Mouse (Mus musculus): ENCODE results near the gene Ubxn2a. TPM values are rescaled to one million over a fixed set of nuclear protein-coding genes. Genes with fewer than 3 reads are reported as not detected.

Gene Ubxn2a
- polyA plus RNA-seq, 1 experiment, result 5.9 TPM

DNA sequence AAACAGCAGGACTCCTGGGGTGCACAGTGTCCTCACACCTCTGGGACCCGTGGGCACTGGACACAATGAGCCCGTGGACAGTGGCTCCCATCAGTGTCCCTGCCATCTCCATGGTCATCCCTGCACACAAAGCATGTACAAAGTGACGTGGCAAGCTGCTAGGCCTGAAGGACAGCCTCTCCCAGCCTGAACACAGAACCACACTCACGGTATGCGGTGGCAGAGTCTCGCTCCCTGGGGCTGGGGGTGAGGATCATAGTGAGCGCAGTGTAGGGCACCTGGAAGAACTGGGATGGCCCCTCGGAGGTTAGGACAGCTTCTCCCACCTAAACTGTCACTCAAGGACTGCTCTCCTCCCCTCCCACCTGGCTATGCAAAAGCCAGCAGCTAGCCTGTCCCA, 38.6 kb downstream of the Ubxn2a start:
- DNase-seq, result no peak
- TF ChIP-seq CTCF (IDR thresholded peaks at IDR 0.05; ENCODE audit: insufficient read depth, low read length) (no peak), POLR2A (IDR thresholded peaks at IDR 0.05; ENCODE audit: borderline replicate concordance, extremely low read depth, low read depth, low read length) (no peak)
- peaks cover under 1% of the 10 kb centered on the region for H3K4me1 ChIP-seq (ENCODE audit: control insufficient read depth, insufficient read depth, low read length)
- no peak overlapping the region for H3K4me3 ChIP-seq (replicated peaks; ENCODE audit: extremely low read depth, low read depth, low read length)
- WGBS, result 85% methylated on average over 8 of the region's 8 CpGs

DNA sequence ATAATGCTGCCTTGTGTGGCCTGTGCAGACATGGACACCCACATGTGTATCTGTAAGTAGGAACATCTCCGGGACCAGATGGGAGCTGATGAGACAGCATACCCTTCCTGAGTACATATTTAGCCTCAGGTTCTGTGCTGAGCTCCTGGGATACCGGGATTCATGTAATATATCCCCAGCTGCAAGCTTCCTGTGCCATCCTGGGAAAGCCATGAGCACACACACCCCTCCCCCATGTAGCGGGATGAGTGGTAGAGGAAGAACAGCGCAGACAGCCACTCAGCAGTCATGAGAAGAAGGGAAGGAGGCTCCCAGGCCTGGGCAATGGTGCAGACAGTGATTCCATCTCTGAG, 43.2 kb downstream of the Ubxn2a start:
- no peak overlapping the region for H3K4me3 ChIP-seq (replicated peaks; ENCODE audit: extremely low read depth, low read depth, low read length)
- no peaks in the 10 kb centered on the region for H3K4me1 ChIP-seq (ENCODE audit: control insufficient read depth, insufficient read depth, low read length)
- TF ChIP-seq CTCF (IDR thresholded peaks at IDR 0.05; ENCODE audit: insufficient read depth, low read length) (no peak), POLR2A (IDR thresholded peaks at IDR 0.05; ENCODE audit: borderline replicate concordance, extremely low read depth, low read depth, low read length) (no peak)
- 67% methylated on average over 4 of the region's 4 CpGs for WGBS
- DNase-seq, result no peak

DNA sequence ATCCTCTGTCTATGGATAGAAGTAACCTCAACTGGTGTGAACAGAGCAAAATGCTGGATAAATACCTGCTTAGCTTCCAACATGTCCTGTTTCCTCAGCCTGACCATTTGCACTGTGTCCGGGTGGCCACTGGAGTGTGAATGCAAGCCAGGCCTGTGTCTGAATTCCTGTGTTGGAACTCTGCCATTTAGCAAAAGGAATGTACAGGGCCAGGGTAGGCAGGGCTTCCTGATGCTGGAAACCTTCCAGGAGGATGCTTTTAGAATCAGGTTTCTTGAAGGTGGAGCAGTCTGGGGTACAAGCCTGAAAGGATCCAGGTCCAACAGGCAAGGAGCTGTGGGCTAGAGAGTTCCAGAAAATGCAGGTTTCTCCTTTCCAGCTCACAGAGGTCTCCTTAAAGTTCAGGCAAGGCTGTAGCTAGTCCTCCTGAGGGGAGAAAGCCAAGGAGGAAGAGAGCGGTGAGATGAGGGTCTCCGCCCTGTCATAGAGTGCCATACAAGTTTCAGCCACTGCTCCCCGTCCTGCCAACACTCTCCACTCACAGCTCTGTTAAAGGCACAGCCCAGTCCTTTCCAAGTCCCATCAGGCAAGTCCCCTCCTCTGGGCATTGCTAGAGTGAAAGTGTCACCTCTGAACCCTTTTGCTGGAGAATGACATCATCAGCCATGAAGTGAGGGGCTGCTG, 43.7 kb downstream of the Ubxn2a start:
- TF ChIP-seq CTCF (IDR thresholded peaks at IDR 0.05; ENCODE audit: insufficient read depth, low read length), result no peak
- TF ChIP-seq POLR2A (IDR thresholded peaks at IDR 0.05; ENCODE audit: borderline replicate concordance, extremely low read depth, low read depth, low read length), result no peak
- DNase-seq, result no peak
- no peaks in the 10 kb centered on the region for H3K4me1 ChIP-seq (ENCODE audit: control insufficient read depth, insufficient read depth, low read length)
- 43% methylated on average over 4 of the region's 4 CpGs for WGBS
- no peak overlapping the region for H3K4me3 ChIP-seq (replicated peaks; ENCODE audit: extremely low read depth, low read depth, low read length)

DNA sequence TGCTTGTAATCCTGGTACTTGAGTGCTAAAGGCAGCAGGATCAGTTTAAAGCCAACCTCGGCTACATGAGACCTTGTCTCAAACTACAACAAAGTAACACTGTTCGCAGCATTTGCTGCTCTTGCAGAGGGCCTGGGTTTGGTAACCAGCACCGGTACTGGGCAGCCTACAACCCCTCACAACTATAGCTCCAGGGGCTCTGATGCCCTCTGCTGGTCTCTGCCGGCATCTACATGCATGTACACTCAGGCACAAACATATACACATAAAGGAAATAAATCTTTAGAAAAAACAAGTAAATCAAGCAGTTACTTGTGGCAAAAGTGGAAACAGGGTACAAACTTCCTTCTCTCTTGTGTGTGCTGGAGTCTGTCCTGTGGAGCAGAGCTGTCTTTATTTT, 44.8 kb downstream of the Ubxn2a start:
- no peaks in the 10 kb centered on the region for H3K4me1 ChIP-seq (ENCODE audit: control insufficient read depth, insufficient read depth, low read length)
- TF ChIP-seq CTCF (IDR thresholded peaks at IDR 0.05; ENCODE audit: insufficient read depth, low read length) (no peak), POLR2A (IDR thresholded peaks at IDR 0.05; ENCODE audit: borderline replicate concordance, extremely low read depth, low read depth, low read length) (no peak)
- WGBS, result 88% methylated on average over 4 of the region's 4 CpGs
- DNase-seq, result no peak
- no peak overlapping the region for H3K4me3 ChIP-seq (replicated peaks; ENCODE audit: extremely low read depth, low read depth, low read length)

DNA sequence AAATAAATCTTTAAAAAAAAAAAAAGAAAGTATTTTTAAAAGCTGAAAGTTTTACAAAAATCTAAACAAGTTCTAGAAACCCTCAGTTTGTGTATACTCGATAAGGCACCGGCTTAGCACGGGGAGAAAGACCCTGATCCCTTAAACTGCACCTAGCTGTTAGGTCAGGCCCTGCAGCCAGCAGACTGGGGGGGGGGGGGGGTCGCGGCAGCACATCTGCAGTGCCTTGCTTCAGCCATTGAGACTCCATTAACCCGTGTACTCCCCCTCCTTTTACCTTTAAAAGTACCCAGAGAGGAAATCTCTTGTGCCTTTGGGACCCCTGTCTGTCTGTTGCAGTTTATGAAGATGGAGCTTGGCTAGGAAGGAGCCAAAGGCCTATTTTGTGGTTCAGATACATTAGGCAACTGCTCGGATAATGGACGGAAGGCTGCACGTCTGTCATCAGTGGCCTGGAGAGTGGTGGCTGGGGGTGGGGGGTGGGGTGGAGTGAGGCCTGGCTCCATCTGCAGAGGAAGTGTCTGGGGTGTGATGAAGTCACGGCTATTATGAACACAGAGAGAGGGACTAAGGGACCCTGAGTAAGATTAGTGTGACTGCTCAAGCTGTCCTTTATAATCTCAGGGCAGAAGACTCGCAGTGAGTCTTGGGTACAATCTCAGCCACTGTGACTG, 48.1 kb downstream of the Ubxn2a start:
- WGBS, result 47% methylated on average over 11 of the region's 11 CpGs
- TF ChIP-seq POLR2A (IDR thresholded peaks at IDR 0.05; ENCODE audit: borderline replicate concordance, extremely low read depth, low read depth, low read length) (no peak), CTCF (IDR thresholded peaks at IDR 0.05; ENCODE audit: insufficient read depth, low read length) (no peak)
- H3K4me1 ChIP-seq (ENCODE audit: control insufficient read depth, insufficient read depth, low read length), result no peaks in the 10 kb centered on the region

DNA sequence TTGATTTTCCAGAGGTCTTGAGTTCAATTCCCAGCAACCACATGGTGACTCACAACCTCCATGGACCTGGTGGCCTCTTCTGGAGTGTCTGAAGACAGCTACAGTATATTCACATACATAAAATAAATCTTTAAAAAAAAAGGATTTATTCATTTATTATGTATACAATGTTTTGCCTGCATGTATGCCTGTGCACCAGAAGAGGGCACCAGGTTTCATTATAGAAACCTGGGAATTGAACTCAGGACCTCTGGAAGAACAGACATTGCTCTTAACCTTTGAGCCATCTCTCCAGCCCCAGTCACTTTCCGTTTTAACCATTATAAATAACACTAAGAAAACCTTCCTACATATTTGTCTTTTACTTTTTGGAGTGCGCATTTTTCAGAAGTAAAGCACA, 50.7 kb downstream of the Ubxn2a start:
- TF ChIP-seq CTCF (IDR thresholded peaks at IDR 0.05; ENCODE audit: insufficient read depth, low read length) (no peak), POLR2A (IDR thresholded peaks at IDR 0.05; ENCODE audit: borderline replicate concordance, extremely low read depth, low read depth, low read length) (no peak)
- Histone ChIP-seq H3K4me1 (ENCODE audit: control insufficient read depth, insufficient read depth, low read length) (no peaks in the 10 kb centered on the region), H3K4me3 (replicated peaks; ENCODE audit: extremely low read depth, low read depth, low read length) (no peak overlapping the region)
- WGBS, result 88% methylated on average over 2 of the region's 2 CpGs
- DNase-seq, result no peak

More for the DNA sequence above, 48.1 kb downstream of the Ubxn2a start:
- H3K4me3 ChIP-seq (replicated peaks; ENCODE audit: extremely low read depth, low read depth, low read length), result no peak overlapping the region
- no peak for DNase-seq

DNA sequence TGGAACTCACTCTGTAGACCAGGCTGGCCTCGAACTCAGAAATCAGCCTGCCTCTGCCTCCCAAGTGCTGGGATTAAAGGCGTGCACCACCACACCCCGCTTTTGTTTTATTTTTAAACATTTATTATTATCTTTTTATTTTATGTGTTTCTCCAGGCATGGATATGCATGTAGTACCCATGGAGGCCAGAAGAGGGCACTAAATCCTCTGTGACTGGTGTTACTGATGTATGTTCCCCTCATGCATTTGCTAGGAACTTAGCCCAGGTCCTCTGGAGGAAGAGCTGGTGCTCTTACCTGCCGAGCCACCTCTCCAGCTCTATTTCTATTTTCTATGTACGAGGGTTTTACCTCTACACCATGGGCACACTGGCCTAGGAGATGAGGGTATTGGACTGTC, 51.3 kb downstream of the Ubxn2a start:
- 96% methylated on average over 5 of the region's 5 CpGs for WGBS
- Histone ChIP-seq H3K4me3 (replicated peaks; ENCODE audit: extremely low read depth, low read depth, low read length) (no peak overlapping the region), H3K4me1 (ENCODE audit: control insufficient read depth, insufficient read depth, low read length) (no peaks in the 10 kb centered on the region)
- no peak for DNase-seq
- TF ChIP-seq CTCF (IDR thresholded peaks at IDR 0.05; ENCODE audit: insufficient read depth, low read length) (0 out of 2 replicates have a peak, but pooled peaks have one; percentile 6), POLR2A (IDR thresholded peaks at IDR 0.05; ENCODE audit: borderline replicate concordance, extremely low read depth, low read depth, low read length) (no peak)

DNA sequence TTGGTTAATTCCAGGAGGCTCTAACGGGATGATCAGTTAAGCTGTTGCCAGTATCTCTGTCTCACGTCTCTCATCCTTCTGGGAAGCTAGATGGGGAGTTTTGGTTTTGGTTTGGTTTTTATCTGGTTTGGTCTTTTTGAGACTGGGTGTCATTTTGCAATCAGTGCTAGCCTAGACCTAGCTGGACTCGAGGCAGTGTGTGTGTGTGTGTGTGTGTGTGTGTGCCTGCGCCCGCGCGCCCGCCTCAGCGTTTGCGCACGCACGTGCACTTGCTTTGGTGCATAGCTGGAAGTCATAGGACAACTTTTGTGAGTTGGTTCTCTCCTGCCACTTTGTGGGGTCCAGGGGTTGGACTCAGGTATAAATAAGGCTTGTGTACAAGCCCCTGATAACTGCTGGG, 63.8 kb downstream of the Ubxn2a start:
- peak; percentile 37 for DNase-seq
- WGBS, result under 1% methylated on average over 12 of the region's 12 CpGs
- H3K4me1 ChIP-seq (ENCODE audit: control insufficient read depth, insufficient read depth, low read length), result no peaks in the 10 kb centered on the region
- H3K4me3 ChIP-seq (replicated peaks; ENCODE audit: extremely low read depth, low read depth, low read length), result peak overlapping the region; percentile 84
- TF ChIP-seq POLR2A (IDR thresholded peaks at IDR 0.05; ENCODE audit: borderline replicate concordance, extremely low read depth, low read depth, low read length), result no peak
- TF ChIP-seq CTCF (IDR thresholded peaks at IDR 0.05; ENCODE audit: insufficient read depth, low read length), result no peak

DNA sequence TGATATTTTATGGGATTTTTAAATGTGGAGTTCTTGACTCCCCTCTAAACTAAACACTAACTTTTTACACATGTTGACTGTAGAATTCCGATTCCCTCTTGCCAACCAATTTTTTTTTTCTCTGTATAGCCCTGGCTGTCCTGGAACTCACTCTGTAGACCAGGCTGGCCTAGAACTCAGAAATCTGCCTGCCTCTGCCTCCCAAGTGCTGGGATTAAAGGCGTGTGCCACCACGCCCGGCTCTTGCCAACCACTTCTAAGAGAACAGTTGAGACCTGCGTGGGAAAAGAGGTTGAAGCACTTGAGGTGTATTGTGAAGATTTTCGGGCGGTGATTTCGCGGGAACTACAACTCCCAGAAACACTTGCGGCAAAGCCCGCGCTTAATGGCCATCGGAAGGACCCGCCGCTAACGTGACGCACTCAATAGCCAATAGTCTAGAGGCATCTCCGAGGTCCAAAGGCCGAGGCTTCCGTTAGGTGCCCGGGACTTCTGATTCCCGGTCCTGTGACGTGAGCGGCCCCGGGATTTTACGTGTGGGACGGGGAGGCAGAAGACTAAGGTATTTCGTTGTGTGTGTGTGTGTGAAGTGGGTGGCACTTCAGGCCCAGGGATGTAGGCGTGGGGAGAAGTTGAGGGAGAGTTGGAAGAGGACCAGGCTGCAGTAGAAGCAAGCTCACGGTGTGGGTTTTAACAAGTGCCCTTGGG, 64.5 kb downstream of the Ubxn2a start, which contains the start of gene Wdcp:
TSS of gene Wdcp (plus strand) at position 414 of the 708 bp plus-strand sequence.
- Histone ChIP-seq H3K4me3 (replicated peaks; ENCODE audit: extremely low read depth, low read depth, low read length) (peak within 1 kb of the TSS; percentile 84), H3K4me1 (ENCODE audit: control insufficient read depth, insufficient read depth, low read length) (no peaks in the 10 kb centered on the region)
- peak; percentile 87 for DNase-seq
- WGBS, result under 1% methylated on average over 30 of the region's 30 CpGs
- TF ChIP-seq POLR2A (IDR thresholded peaks at IDR 0.05; ENCODE audit: borderline replicate concordance, extremely low read depth, low read depth, low read length) (peak; percentile 64; the same call in 1 of the 2 replicates), CTCF (IDR thresholded peaks at IDR 0.05; ENCODE audit: insufficient read depth, low read length) (no peak)
